Mouse (Mus musculus) MEL (cell line): ENCODE results near the gene Igfbp3. TPM values are rescaled to one million over a fixed set of nuclear protein-coding genes. Genes with fewer than 3 reads are reported as not detected.

Experiments used
- DNase-seq: peaks from one replicate; pipeline ENCODE4 v3.0.0; 2011; ENCODE audit warnings: low read depth, low spot score
- H3K27ac ChIP-seq: 2 replicates; pipeline ENCODE4 v1.5.1; 2012; ENCODE audit warnings: low read depth, mild to moderate bottlenecking, control low read depth, low read length, moderate library complexity; ENCODE audit not compliant: control insufficient read depth
- H3K27me3 ChIP-seq, 2 experiments: fragments of 150-350 bp in 1 of 2; sonication (generic) in 1 of 2; 2 replicates each; pipeline ENCODE4 v1.6.1; 2012; ENCODE audit warnings: low read length in 2 of 2, mild to moderate bottlenecking in 2 of 2, improper control_type of control experiment in 1 of 2, moderate library complexity in 1 of 2; ENCODE audit not compliant: insufficient read depth in 2 of 2, control insufficient read depth in 1 of 2
- H3K36me3 ChIP-seq, 2 experiments: 2 replicates each; pipeline ENCODE4 v1.6.1; 2012 to 2014; ENCODE audit warnings: low read length in 2 of 2, improper control_type of control experiment in 1 of 2, inconsistent platforms in 1 of 2, mild to moderate bottlenecking in 1 of 2; ENCODE audit not compliant: insufficient read depth in 2 of 2, control insufficient read depth in 1 of 2
- H3K4me1 ChIP-seq, 2 experiments: fragments of 150-350 bp in 1 of 2; sonication (generic) in 1 of 2; 2 replicates each; pipeline ENCODE4 v1.6.1; 2012; ENCODE audit warnings: low read length in 2 of 2, improper control_type of control experiment in 1 of 2, mild to moderate bottlenecking in 1 of 2; ENCODE audit not compliant: insufficient read depth in 2 of 2, control insufficient read depth in 1 of 2
- H3K4me3 ChIP-seq, 2 experiments: fragments of 150-350 bp in 1 of 2; sonication (generic) in 1 of 2; 2 replicates each; pipeline ENCODE4 v1.5.1; 2012; ENCODE audit warnings: low read depth in 2 of 2, low read length in 2 of 2, mild to moderate bottlenecking in 2 of 2, moderate library complexity in 2 of 2, control low read depth in 1 of 2, improper control_type of control experiment in 1 of 2; ENCODE audit not compliant: control insufficient read depth in 1 of 2, insufficient read depth in 1 of 2
- H3K79me2 ChIP-seq: 2 replicates; pipeline ENCODE4 v1.6.1; 2012; ENCODE audit warnings: mild to moderate bottlenecking, low read length, moderate library complexity; ENCODE audit not compliant: control insufficient read depth, poor library complexity, insufficient read depth
- H3K9ac ChIP-seq: 2 replicates; pipeline ENCODE4 v1.6.1; 2012; ENCODE audit warnings: low read depth, mild to moderate bottlenecking, control low read depth, low read length, moderate library complexity; ENCODE audit not compliant: control insufficient read depth, poor library complexity, severe bottlenecking
- H3K9me3 ChIP-seq: fragments of 150-350 bp; sonication (generic); replicated peaks from 2 replicates; pipeline ENCODE4 v1.6.1; 2012; ENCODE audit warnings: mild to moderate bottlenecking, low read length, improper control_type of control experiment, moderate library complexity; ENCODE audit not compliant: insufficient read depth
- BHLHE40 ChIP-seq: IDR thresholded peaks from 2 replicates; pipeline ENCODE4 v1.6.1; 2012; ENCODE audit warnings: low read depth, mild to moderate bottlenecking, inconsistent platforms, low read length, improper control_type of control experiment, borderline replicate concordance
- CHD1 ChIP-seq: IDR thresholded peaks from 2 replicates; pipeline ENCODE4 v1.6.1; 2012; ENCODE audit warnings: low read depth, mild to moderate bottlenecking, inconsistent platforms, low read length, improper control_type of control experiment
- CHD2 ChIP-seq: IDR thresholded peaks from 2 replicates; pipeline ENCODE4 v1.6.1; 2011; ENCODE audit warnings: low read length, improper control_type of control experiment
- CTCF ChIP-seq, 3 experiments: IDR thresholded peaks in 2 of 3; conservative IDR thresholded peaks in 1 of 3; 2 replicates each; pipeline ENCODE4 v1.5.1; 2011 to 2012; ENCODE audit warnings: low read length in 3 of 3, low read depth in 2 of 3, mild to moderate bottlenecking in 2 of 3, improper control_type of control experiment in 1 of 3, inconsistent platforms in 1 of 3, mixed read lengths in 1 of 3, moderate library complexity in 1 of 3; ENCODE audit not compliant: control insufficient read depth in 1 of 3, insufficient read depth in 1 of 3, poor library complexity in 1 of 3, severe bottlenecking in 1 of 3
- HCFC1 ChIP-seq: IDR thresholded peaks from 2 replicates; pipeline ENCODE4 v1.6.1; 2012; ENCODE audit warnings: low read depth, mild to moderate bottlenecking, inconsistent platforms, low read length, improper control_type of control experiment, moderate library complexity
- KAT2A ChIP-seq: conservative IDR thresholded peaks from 2 replicates; pipeline ENCODE4 v1.6.1; 2012; ENCODE audit warnings: low read depth, low read length, improper control_type of control experiment, inconsistent platforms
- MEF2A ChIP-seq: IDR thresholded peaks from 2 replicates; pipeline ENCODE4 v1.6.1; 2014; ENCODE audit warnings: low read depth, mild to moderate bottlenecking, inconsistent platforms, low read length, improper control_type of control experiment; ENCODE audit not compliant: poor library complexity, insufficient replicate concordance, severe bottlenecking; ENCODE audit errors: extremely low read depth
- MYC ChIP-seq: IDR thresholded peaks from 2 replicates; pipeline ENCODE4 v1.6.1; 2011; ENCODE audit warnings: low read depth, mild to moderate bottlenecking, low read length, improper control_type of control experiment, moderate library complexity
- NRF1 ChIP-seq: IDR thresholded peaks from 2 replicates; pipeline ENCODE4 v1.6.1; 2014; ENCODE audit warnings: low read depth, mild to moderate bottlenecking, inconsistent platforms, low read length, improper control_type of control experiment, moderate library complexity; ENCODE audit not compliant: poor library complexity, insufficient read depth, severe bottlenecking
- POLR2A ChIP-seq, 2 experiments: IDR thresholded peaks; 2 replicates each; pipeline ENCODE4 v1.6.1; 2011 to 2012; ENCODE audit warnings: low read length in 2 of 2, mild to moderate bottlenecking in 2 of 2, control low read depth in 1 of 2, improper control_type of control experiment in 1 of 2, low read depth in 1 of 2, moderate library complexity in 1 of 2; ENCODE audit not compliant: control insufficient read depth in 1 of 2, insufficient read depth in 1 of 2, poor library complexity in 1 of 2
- POLR2AphosphoS2 ChIP-seq: IDR thresholded peaks from 2 replicates; pipeline ENCODE4 v1.6.1; 2011; ENCODE audit warnings: low read length, improper control_type of control experiment
- RAD21 ChIP-seq: IDR thresholded peaks from 2 replicates; pipeline ENCODE4 v1.6.1; 2011; ENCODE audit warnings: mild to moderate bottlenecking, low read depth, low read length, improper control_type of control experiment
- RCOR1 ChIP-seq: IDR thresholded peaks from 2 replicates; pipeline ENCODE4 v1.6.1; 2012; ENCODE audit warnings: low read depth, mild to moderate bottlenecking, inconsistent platforms, low read length, improper control_type of control experiment
- SIN3A ChIP-seq: IDR thresholded peaks from 2 replicates; pipeline ENCODE4 v1.6.1; 2012; ENCODE audit warnings: low read length, improper control_type of control experiment, inconsistent platforms
- SMC3 ChIP-seq: IDR thresholded peaks from 2 replicates; pipeline ENCODE4 v1.6.1; 2011; ENCODE audit warnings: low read depth, low read length, improper control_type of control experiment
- TBP ChIP-seq: IDR thresholded peaks from 2 replicates; pipeline ENCODE4 v1.8.0; 2011; ENCODE audit warnings: low read depth, low read length, improper control_type of control experiment
- TCF12 ChIP-seq: IDR thresholded peaks from 2 replicates; pipeline ENCODE4 v1.6.1; 2014; ENCODE audit warnings: low read depth, mild to moderate bottlenecking, inconsistent platforms, low read length, improper control_type of control experiment, moderate library complexity
- USF2 ChIP-seq, 2 experiments: IDR thresholded peaks; 2 replicates each; pipeline ENCODE4 v1.6.1; 2011 to 2012; ENCODE audit warnings: improper control_type of control experiment in 2 of 2, low read length in 2 of 2, borderline replicate concordance in 1 of 2, inconsistent platforms in 1 of 2, low read depth in 1 of 2, mild to moderate bottlenecking in 1 of 2; ENCODE audit not compliant: insufficient read depth in 1 of 2
- ZC3H11A ChIP-seq: IDR thresholded peaks from 2 replicates; pipeline ENCODE4 v1.6.1; 2012; ENCODE audit warnings: low read depth, mild to moderate bottlenecking, inconsistent platforms, low read length, improper control_type of control experiment
- polyA plus RNA-seq, 2 experiments: library from polyadenylated mRNA; stranded (reverse) in 1 of 2; unstranded in 1 of 2; fragments of >175 nt in 1 of 2; fragments of >200 nt in 1 of 2; gene quantifications; 2 replicates each; pipeline versions ENCODE4 v1.2.1 to v1.2.4; 2012; ENCODE audit warnings: low replicate concordance in 2 of 2, low read depth in 1 of 2; ENCODE audit not compliant: insufficient read length in 2 of 2, insufficient read depth in 1 of 2, missing spikeins in 1 of 2
- total RNA-seq: library from RNA; depleted of rRNA; stranded (reverse); fragments of 300-350 nt; gene quantifications from 2 replicates; pipeline ENCODE4 v1.2.3, GENCODE M21; 2012

The Igfbp3 gene
- total and polyA plus RNA-seq, 3 experiments: not detected

GRCm38 (mm10) chr11:7210343-7210742 is 3.4 kb downstream of the Igfbp3 start:
- H3K9ac ChIP-seq: no peak overlapping the region
- H3K4me3 ChIP-seq: no peak overlapping the region
- H3K36me3 ChIP-seq: no peaks in the 10 kb centered on the region
- H3K27ac ChIP-seq: no peak overlapping the region
- TF ChIP-seq TCF12 (no peak), CTCF (IDR thresholded peaks at IDR 0.05 in 2 of 3, conservative IDR thresholded peaks at IDR 0.05 in 1 of 3; ENCODE audit: control insufficient read depth in 1 of 3, insufficient read depth in 1 of 3, low read depth in 2 of 3, low read length in 3 of 3, poor library complexity in 1 of 3, severe bottlenecking in 1 of 3) (peak; percentile 37 to 70 (median 43)), SIN3A (no peak), MEF2A (no peak), BHLHE40 (no peak), RAD21 (peak; percentile 44)
- TF ChIP-seq, all 39 proteins: peak for 2
- peak; percentile 12 for DNase-seq
- Histone ChIP-seq H3K4me1 (no peaks in the 10 kb centered on the region), H3K27me3 (no peaks in the 10 kb centered on the region), H3K79me2 (no peaks in the 10 kb centered on the region), H3K9me3 (no peaks in the 10 kb centered on the region)

GRCm38 (mm10) chr11:7203846-7204245 is 9.9 kb downstream of the Igfbp3 start:
- Histone ChIP-seq H3K4me1 (no peaks in the 10 kb centered on the region), H3K9me3 (no peaks in the 10 kb centered on the region), H3K4me3 (no peak overlapping the region), H3K36me3 (no peaks in the 10 kb centered on the region), H3K27me3 (no peaks in the 10 kb centered on the region), H3K79me2 (no peaks in the 10 kb centered on the region), H3K27ac (no peak overlapping the region), H3K9ac (no peak overlapping the region)
- no peak for DNase-seq
- no peak for TF ChIP-seq CHD2
- TF ChIP-seq TCF12: no peak
- TF ChIP-seq HCFC1: no peak
- no peak for TF ChIP-seq NRF1
- no peak for TF ChIP-seq KAT2A
- TF ChIP-seq SMC3: no peak

GRCm38 (mm10) chr11:7202206-7202605 is 11.5 kb downstream of the Igfbp3 start:
- H3K27me3 ChIP-seq: no peaks in the 10 kb centered on the region
- no peak overlapping the region for H3K9ac ChIP-seq
- no peak for TF ChIP-seq POLR2AphosphoS2
- TF ChIP-seq USF2 (IDR thresholded peaks at IDR 0.05; ENCODE audit: borderline replicate concordance in 1 of 2, insufficient read depth in 1 of 2, low read depth in 1 of 2, low read length in 2 of 2): no peak
- TF ChIP-seq MYC: no peak
- no peak for TF ChIP-seq HCFC1
- TF ChIP-seq TBP: no peak
- TF ChIP-seq CHD1: no peak
- TF ChIP-seq ZC3H11A: no peak
- no peak for TF ChIP-seq POLR2A (IDR thresholded peaks at IDR 0.05; ENCODE audit: control insufficient read depth in 1 of 2, insufficient read depth in 1 of 2, low read depth in 1 of 2, low read length in 2 of 2, poor library complexity in 1 of 2)
- no peak for TF ChIP-seq BHLHE40
- TF ChIP-seq SMC3: no peak
- TF ChIP-seq RCOR1: no peak
- no peak overlapping the region for H3K4me3 ChIP-seq
- H3K36me3 ChIP-seq: no peaks in the 10 kb centered on the region
- H3K9me3 ChIP-seq: no peaks in the 10 kb centered on the region
- H3K27ac ChIP-seq: no peak overlapping the region
- DNase-seq: no peak
- no peaks in the 10 kb centered on the region for H3K79me2 ChIP-seq
- H3K4me1 ChIP-seq: no peaks in the 10 kb centered on the region
